ENCODE assay signal across 9 mouse cellular contexts in the genomic region with DNA sequence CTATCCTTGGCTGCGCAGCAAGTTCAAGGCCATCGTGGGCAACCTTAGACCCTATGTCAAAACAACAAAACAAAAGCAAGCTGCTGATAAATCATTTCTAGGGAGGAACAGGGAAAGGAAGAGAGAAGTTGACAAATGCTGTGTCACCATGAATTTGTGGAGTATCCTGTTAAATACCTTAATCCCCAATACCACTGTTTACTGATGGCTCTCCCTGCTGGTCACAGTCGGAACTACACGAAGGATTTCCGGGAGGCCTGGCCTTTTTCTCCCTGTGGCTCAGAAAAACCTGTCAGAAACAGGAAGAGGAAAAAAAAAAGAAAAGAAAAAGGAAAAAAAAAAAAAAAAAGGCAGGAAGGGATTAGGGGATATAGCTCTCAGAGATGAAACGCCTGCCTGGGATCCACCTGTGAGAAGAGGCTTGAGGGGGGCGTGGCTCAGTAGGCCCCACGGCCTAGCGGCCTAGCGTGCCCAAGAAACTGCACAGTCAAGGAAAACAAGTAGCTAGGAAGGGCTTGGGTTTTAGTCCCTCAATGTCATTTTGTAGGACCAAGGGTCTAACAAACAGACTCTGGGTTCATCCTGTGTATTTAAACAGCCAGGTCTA. TPM values are rescaled to one million over a fixed set of nuclear protein-coding genes. Genes with fewer than 3 reads are reported as not detected.
DNase-seq lines count a peak whose midpoint lies in the region; ATAC-seq lines count a peak whose summit lies in the region.
"Had no signal": no experiment of that assay in that cellular context is flagged by ENCODE, and none has a peak within 500 bp of the region (broad histone marks: within the 10 kb centered on the region; RNA-seq: fewer than 3 reads in every experiment).

No protein-coding gene starts in this region.

- DNase-seq in B cell, adult 2 months, result peak; percentile 55 to 57
- DNase-seq in Muller cell, postnatal 12 days (ENCODE audit: inconsistent ontology term), result peak; percentile 36
- peak; percentile 88 to 93 for DNase-seq in cerebellum, postnatal 10 days
- DNase-seq in heart, adult 18-20 months, result peak; percentile 76 to 89
- DNase-seq in kidney, postnatal 14 days, result peak; percentile 73
- DNase-seq in right cerebral cortex, adult 18-20 months, result peak; percentile 52
- DNase-seq in urinary bladder, postnatal 4 days (ENCODE audit: low spot score in 2 of 2), result peak; percentile 53 to 85

- peak overlapping the region; percentile 96 for H3K27ac ChIP-seq in liver, embryonic 12.5 days

- peak overlapping the region; percentile 82 for H3K4me3 ChIP-seq in liver, embryonic 12.5 days

- H3K4me2 ChIP-seq in liver, embryonic 12.5 days, result peak overlapping the region; percentile 74

- peak overlapping the region; percentile 95 for H3K9ac ChIP-seq in liver, embryonic 12.5 days

- WGBS in liver, embryonic 12.5 days (ENCODE audit: insufficient replicate concordance), result 24% methylated on average over 10 of the region's 10 CpGs

- no peaks in the 10 kb centered on the region for H3K9me3 ChIP-seq in liver, embryonic 12.5 days (replicated peaks)

- peaks cover 30% of the 10 kb centered on the region for H3K27me3 ChIP-seq in liver, embryonic 12.5 days (replicated peaks)

- H3K36me3 ChIP-seq in liver, embryonic 12.5 days, result peaks cover 46% of the 10 kb centered on the region

- no peak for ATAC-seq in liver, embryonic 12.5 days

- peaks cover 73% of the 10 kb centered on the region for H3K4me1 ChIP-seq in liver, embryonic 12.5 days

RNA-seq across cellular contexts. Expression of a gene that starts 1.6 kb away (rescaled TPM):
- total RNA-seq in heart, adult 18-20 months (2021), result 10 to 100 TPM; 32.4 to 34.3 TPM
- polyA plus RNA-seq in liver, embryonic 12.5 days (2016; fragmentation: Nextera tagmentation; extraction: Ambion mirVana), result 895 and 897 TPM in 2 replicates

RNA-seq across cellular contexts. Expression of a gene that starts 1.9 kb away (rescaled TPM):
- total RNA-seq in heart, adult 18-20 months (2021), result under 1 TPM; 0.30 to 0.31 TPM
- polyA plus RNA-seq in liver, embryonic 12.5 days (2016; fragmentation: Nextera tagmentation; extraction: Ambion mirVana), result 0.11 and 0.12 TPM in 2 replicates
- total RNA-seq: hematopoietic stem cell, adult 5-6 weeks had no signal

RNA-seq across cellular contexts. Expression of a gene that starts 24.2 kb away (rescaled TPM):
- total RNA-seq in heart, adult 18-20 months (2021), result 1 to 10 TPM; 3.3 to 4.3 TPM
- 24.6 and 26.3 TPM in 2 replicates for polyA plus RNA-seq in liver, embryonic 12.5 days (2016; fragmentation: Nextera tagmentation; extraction: Ambion mirVana)

RNA-seq across cellular contexts. Expression of a gene that starts 37.4 kb away (rescaled TPM):
- 1 to 10 TPM; 8.0 to 9.3 TPM for total RNA-seq in heart, adult 18-20 months (2021)
- 19.5 and 20.9 TPM in 2 replicates for polyA plus RNA-seq in liver, embryonic 12.5 days (2016; fragmentation: Nextera tagmentation; extraction: Ambion mirVana)

RNA-seq across cellular contexts. Expression of a gene that starts 49.8 kb away (rescaled TPM):
- total RNA-seq in heart, adult 18-20 months (2021), result under 1 TPM; 0.57 to 0.62 TPM
- polyA plus RNA-seq in liver, embryonic 12.5 days (2016; fragmentation: Nextera tagmentation; extraction: Ambion mirVana), result 0.91 and 1.2 TPM in 2 replicates

Comparison
In these comparisons a context has a peak if more than half of its experiments do, and no peak if none do; other contexts are left out.
1. DNase-seq: peak in every context shown above with its lines; median percentile 90 in cerebellum, postnatal 10 days; 82 in heart, adult 18-20 months; 73 in kidney, postnatal 14 days; 69 in urinary bladder, postnatal 4 days; 56 in B cell, adult 2 months; 52 in right cerebral cortex, adult 18-20 months; 36 in Muller cell, postnatal 12 days.